Mouse (Mus musculus) thymus, adult 2 months (tissue): Measurements from ENCODE around the gene Lyrm9. TPM values are rescaled to one million over a fixed set of nuclear protein-coding genes. Genes with fewer than 3 reads are reported as not detected.

Experiments used
- DNase-seq: peaks from one replicate; pipeline ENCODE4 v3.0.0; 2021
- H3K27ac ChIP-seq: fragments of 200-500 bp; 2 replicates; pipeline ENCODE4 v1.5.1; 2012; ENCODE audit warnings: low read length, control low read depth; ENCODE audit not compliant: control insufficient read depth, insufficient read depth
- H3K27me3 ChIP-seq: fragments of 200-500 bp; 2 replicates; pipeline ENCODE4 v1.6.1; 2012; ENCODE audit warnings: mild to moderate bottlenecking, low read length, moderate library complexity, mixed read lengths; ENCODE audit not compliant: control insufficient read depth, insufficient read depth
- H3K36me3 ChIP-seq: fragments of 200-500 bp; 2 replicates; pipeline ENCODE4 v1.6.1; 2012; ENCODE audit warnings: mild to moderate bottlenecking, low read length, moderate library complexity; ENCODE audit not compliant: control insufficient read depth, insufficient read depth
- H3K4me1 ChIP-seq: fragments of 200-500 bp; replicated peaks from 2 replicates; pipeline ENCODE4 v1.6.1; 2012; ENCODE audit warnings: low read length; ENCODE audit not compliant: control insufficient read depth, insufficient read depth
- H3K4me3 ChIP-seq: fragments of 200-500 bp; 2 replicates; pipeline ENCODE4 v1.5.1; 2012; ENCODE audit warnings: mild to moderate bottlenecking, low read length, control low read depth, moderate library complexity; ENCODE audit not compliant: control insufficient read depth, insufficient read depth
- CTCF ChIP-seq: fragments of 200-500 bp; IDR thresholded peaks from 2 replicates; pipeline ENCODE4 v1.5.1; 2012; ENCODE audit warnings: mild to moderate bottlenecking, control low read depth, low read length, moderate library complexity, borderline replicate concordance; ENCODE audit not compliant: control insufficient read depth, poor library complexity, insufficient read depth; ENCODE audit errors: extremely low read depth
- POLR2A ChIP-seq: fragments of 200-500 bp; IDR thresholded peaks from 2 replicates; pipeline ENCODE4 v1.6.1; 2012; ENCODE audit warnings: mild to moderate bottlenecking, low read length, control low read depth, moderate library complexity; ENCODE audit not compliant: control insufficient read depth, poor library complexity, insufficient read depth; ENCODE audit errors: extremely low read depth
- WGBS: fragments of 180-500 bp; shearing (Covaris S2); methylation state at CpG from one replicate; pipeline ENCODE4 v1.1.7; 2018; 5-methylcytosine and 5-hydroxymethylcytosine counted together
- polyA plus RNA-seq: library from polyadenylated mRNA; depleted of rRNA; stranded (reverse); fragments of >200 nt; gene quantifications from 2 replicates; pipeline ENCODE4 v1.2.3, GENCODE M21; 2012

The Lyrm9 gene
- polyA plus RNA-seq, 1 experiment: 28.1 TPM

GRCm38 (mm10) chr11:78832117-78832726 is 5.8 kb downstream of the Lyrm9 start:
- 88% methylated on average over 10 of the region's 10 CpGs for WGBS
- no peak overlapping the region for H3K4me3 ChIP-seq
- no peak for TF ChIP-seq CTCF
- TF ChIP-seq POLR2A: no peak
- DNase-seq: no peak
- H3K27me3 ChIP-seq: no peaks in the 10 kb centered on the region
- no peak overlapping the region for H3K27ac ChIP-seq
- H3K4me1 ChIP-seq: peaks cover 18% of the 10 kb centered on the region
- H3K36me3 ChIP-seq: no peaks in the 10 kb centered on the region

DNA sequence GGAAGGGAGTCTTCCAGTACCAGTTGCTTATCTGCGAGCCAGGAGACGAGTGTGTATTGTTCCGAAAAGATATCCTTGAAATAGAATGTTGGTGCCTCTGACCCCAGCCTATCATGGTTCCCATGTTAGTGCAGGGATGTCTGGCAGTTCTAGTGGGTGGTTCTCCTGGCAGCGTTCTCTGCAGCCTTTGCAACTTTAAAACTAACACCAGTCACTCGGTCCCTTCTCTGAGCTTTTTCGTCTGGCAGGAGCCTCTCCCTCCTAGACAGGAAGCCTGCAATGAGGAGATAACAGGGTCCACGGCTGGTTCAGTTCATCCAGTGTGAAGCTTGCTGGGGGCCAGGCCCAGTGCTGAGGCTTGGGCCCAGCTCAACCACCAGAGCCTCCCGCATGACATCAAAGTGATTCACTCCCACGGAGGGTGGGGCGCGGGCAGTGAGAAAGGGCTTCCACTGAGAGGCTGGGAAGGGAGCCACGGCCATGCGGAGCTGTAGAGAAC is 6.5 kb downstream of the Lyrm9 start:
- no peak for DNase-seq
- Histone ChIP-seq H3K27me3 (no peaks in the 10 kb centered on the region), H3K36me3 (no peaks in the 10 kb centered on the region), H3K27ac (no peak overlapping the region), H3K4me1 (peaks cover 18% of the 10 kb centered on the region), H3K4me3 (no peak overlapping the region)
- TF ChIP-seq CTCF: no peak
- TF ChIP-seq POLR2A: no peak
- 41% methylated on average over 13 of the region's 13 CpGs for WGBS

GRCm38 (mm10) chr11:78836486-78836885 is 10.1 kb downstream of the Lyrm9 start:
- TF ChIP-seq CTCF (no peak), POLR2A (no peak)
- DNase-seq: no peak
- WGBS: 97% methylated on average over 4 of the region's 4 CpGs
- H3K27me3 ChIP-seq: no peaks in the 10 kb centered on the region
- H3K36me3 ChIP-seq: no peaks in the 10 kb centered on the region
- no peak overlapping the region for H3K27ac ChIP-seq
- no peak overlapping the region for H3K4me3 ChIP-seq
- peaks cover 26% of the 10 kb centered on the region for H3K4me1 ChIP-seq

GRCm38 (mm10) chr11:78837989-78838388 is 11.6 kb downstream of the Lyrm9 start:
- 15% methylated on average over 11 of the region's 11 CpGs for WGBS
- Histone ChIP-seq H3K4me3 (no peak overlapping the region), H3K27ac (peak overlapping the region; percentile 19; the same call in 1 of the 2 replicates), H3K4me1 (peaks cover 23% of the 10 kb centered on the region), H3K27me3 (no peaks in the 10 kb centered on the region), H3K36me3 (no peaks in the 10 kb centered on the region)
- DNase-seq: peak; percentile 89
- TF ChIP-seq POLR2A (no peak), CTCF (peak; percentile 77; the same call in 1 of the 2 replicates)

DNA sequence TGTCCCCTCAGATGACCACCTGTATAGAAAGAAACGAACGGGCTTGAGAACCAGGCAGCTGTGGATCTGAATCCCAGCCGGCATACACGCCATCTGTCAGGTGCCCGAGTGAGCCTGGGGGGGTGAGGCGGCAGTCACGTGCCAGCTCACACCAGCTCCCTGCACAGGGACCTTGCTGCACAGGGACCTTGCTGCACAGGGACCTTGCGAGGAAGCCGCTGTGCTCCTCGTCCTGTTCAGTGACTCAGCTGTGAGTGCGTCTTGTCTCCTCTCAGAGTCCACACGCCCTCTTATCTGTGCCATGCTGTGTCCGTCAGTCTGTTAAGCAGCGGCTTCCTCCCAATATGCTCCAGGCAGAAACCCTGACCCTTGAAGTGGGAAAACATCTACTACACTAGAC is 13.1 kb downstream of the Lyrm9 start:
- peaks cover 20% of the 10 kb centered on the region for H3K4me1 ChIP-seq
- no peaks in the 10 kb centered on the region for H3K36me3 ChIP-seq
- no peak for DNase-seq
- WGBS: 95% methylated on average over 14 of the region's 14 CpGs
- TF ChIP-seq POLR2A (no peak), CTCF (no peak)
- H3K27me3 ChIP-seq: no peaks in the 10 kb centered on the region
- H3K4me3 ChIP-seq: no peak overlapping the region
- H3K27ac ChIP-seq: no peak overlapping the region

DNA sequence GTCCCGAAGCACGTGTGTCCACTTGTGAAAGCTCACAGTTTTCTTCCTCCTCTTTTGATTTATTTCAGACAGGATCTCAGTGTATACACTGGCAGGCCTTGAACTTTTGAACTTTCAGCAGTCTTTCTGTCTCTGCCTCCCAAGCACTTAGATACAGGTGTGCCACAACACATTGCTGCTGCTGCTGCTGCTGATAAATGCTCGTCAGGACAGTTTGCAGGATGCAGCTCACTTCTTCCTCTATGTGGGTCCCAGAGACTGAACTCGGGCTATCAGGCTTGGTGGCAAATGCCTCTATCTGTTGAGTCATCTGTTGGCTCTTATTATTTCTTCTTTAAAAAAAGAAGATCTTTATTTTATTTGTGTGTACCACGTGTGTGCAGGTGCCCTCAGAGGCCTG is 13.8 kb downstream of the Lyrm9 start:
- H3K36me3 ChIP-seq: no peaks in the 10 kb centered on the region
- H3K27ac ChIP-seq: no peak overlapping the region
- DNase-seq: no peak
- no peaks in the 10 kb centered on the region for H3K27me3 ChIP-seq
- TF ChIP-seq CTCF (no peak), POLR2A (no peak)
- peaks cover 20% of the 10 kb centered on the region for H3K4me1 ChIP-seq
- H3K4me3 ChIP-seq: no peak overlapping the region
- WGBS: 86% methylated on average over 5 of the region's 5 CpGs

DNA sequence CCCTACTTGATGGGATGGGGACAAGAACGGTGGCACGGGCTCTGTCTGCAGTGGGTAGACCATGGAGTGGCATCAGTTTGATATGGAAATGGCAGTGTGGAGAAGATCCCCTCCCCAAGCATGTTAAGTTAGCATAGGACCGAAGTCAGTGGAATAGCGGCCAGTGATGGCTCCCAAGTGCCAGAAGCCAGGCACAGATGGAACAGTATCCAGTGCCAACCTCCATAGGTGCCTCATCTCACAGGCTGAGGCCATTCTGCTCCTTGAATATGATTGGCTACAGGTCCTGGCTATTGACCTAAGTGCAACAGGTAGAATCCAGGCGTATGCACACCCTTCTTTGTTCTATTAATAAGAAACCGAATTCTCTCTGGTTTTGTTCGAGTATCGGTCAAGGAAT is 15.6 kb downstream of the Lyrm9 start:
- peaks cover 22% of the 10 kb centered on the region for H3K4me1 ChIP-seq
- no peak for DNase-seq
- TF ChIP-seq CTCF (no peak), POLR2A (no peak)
- no peak overlapping the region for H3K27ac ChIP-seq
- WGBS: 97% methylated on average over 8 of the region's 8 CpGs
- no peaks in the 10 kb centered on the region for H3K36me3 ChIP-seq
- no peak overlapping the region for H3K4me3 ChIP-seq
- no peaks in the 10 kb centered on the region for H3K27me3 ChIP-seq
